35 mouse cellular contexts compared by ENCODE assay signal in genomic region chrX:41995750-41996149, GRCm38 (mm10).
"Had no signal": no experiment of that assay in that cellular context is flagged by ENCODE, and none has a peak within 500 bp of the region (broad histone marks: within the 10 kb centered on the region; RNA-seq: fewer than 3 reads in every experiment).

No protein-coding gene starts in this region.

- H3K4me1 ChIP-seq: heart, embryonic 10.5 days; heart, embryonic 12.5 days; heart, embryonic 13.5 days; heart, embryonic 15.5 days; hindbrain, embryonic 10.5 days; hindbrain, embryonic 12.5 days; hindbrain, embryonic 13.5 days; hindbrain, embryonic 15.5 days; intestine, embryonic 15.5 days; kidney, embryonic 15.5 days had no signal

- H3K9me3 ChIP-seq: heart, embryonic 10.5 days; heart, embryonic 12.5 days; heart, embryonic 13.5 days; heart, embryonic 15.5 days; hindbrain, embryonic 10.5 days; hindbrain, embryonic 12.5 days; hindbrain, embryonic 13.5 days; hindbrain, embryonic 15.5 days; intestine, embryonic 15.5 days; kidney, embryonic 15.5 days had no signal

- H3K27ac ChIP-seq: heart, embryonic 10.5 days; heart, embryonic 13.5 days; heart, embryonic 15.5 days; hindbrain, embryonic 10.5 days; hindbrain, embryonic 12.5 days; hindbrain, embryonic 13.5 days; hindbrain, embryonic 14.5 days; hindbrain, embryonic 15.5 days; hindbrain, postnatal 0 days; intestine, embryonic 15.5 days; kidney, embryonic 15.5 days; kidney, postnatal 0 days; layer of hippocampus, adult 2 months had no signal

- H3K4me3 ChIP-seq: heart, embryonic 10.5 days; heart, embryonic 12.5 days; heart, embryonic 13.5 days; heart, embryonic 15.5 days; hindbrain, embryonic 10.5 days; hindbrain, embryonic 12.5 days; hindbrain, embryonic 13.5 days; hindbrain, embryonic 15.5 days; intestine, embryonic 15.5 days; kidney, embryonic 15.5 days; layer of hippocampus, adult 2 months had no signal

- DNase-seq: heart, postnatal 10 days; heart, postnatal 14 days; heart, postnatal 36 days; heart, postnatal 4 days; kidney, adult 11 months; kidney, adult 18-20 months; kidney, adult 2 months; kidney, adult 8-10 months; kidney, adult 9 months; kidney, postnatal 10 days; kidney, postnatal 14 days; kidney, postnatal 25 days; kidney, postnatal 36 days; kidney, postnatal 4 days; layer of hippocampus, adult 9-11 months; layer of hippocampus, postnatal 36 days had no signal

- ATAC-seq: hindbrain, embryonic 16.5 days; hindbrain, postnatal 0 days; inflammation-experienced regulatory T-cells, adult 6 months; intestine, embryonic 15.5 days; intestine, embryonic 16.5 days; intestine, postnatal 0 days had no signal

- H3K9ac ChIP-seq: heart, embryonic 12.5 days; heart, embryonic 13.5 days; heart, embryonic 15.5 days; hindbrain, embryonic 12.5 days; hindbrain, embryonic 13.5 days; hindbrain, embryonic 14.5 days; hindbrain, embryonic 15.5 days; intestine, embryonic 15.5 days; kidney, embryonic 15.5 days had no signal

- H3K4me2 ChIP-seq: heart, embryonic 11.5 days; heart, embryonic 12.5 days; heart, embryonic 13.5 days; heart, embryonic 15.5 days; hindbrain, embryonic 12.5 days; hindbrain, embryonic 13.5 days; hindbrain, embryonic 14.5 days; hindbrain, embryonic 15.5 days; intestine, embryonic 15.5 days; kidney, embryonic 15.5 days had no signal

- H3K36me3 ChIP-seq: heart, embryonic 10.5 days; heart, embryonic 12.5 days; heart, embryonic 13.5 days; heart, embryonic 15.5 days; hindbrain, embryonic 10.5 days; hindbrain, embryonic 12.5 days; hindbrain, embryonic 13.5 days; hindbrain, embryonic 15.5 days; intestine, embryonic 15.5 days; kidney, embryonic 15.5 days had no signal

- H3K27me3 ChIP-seq: heart, embryonic 12.5 days; heart, embryonic 13.5 days; heart, embryonic 15.5 days; hindbrain, embryonic 12.5 days; hindbrain, embryonic 13.5 days; hindbrain, embryonic 15.5 days; intestine, embryonic 15.5 days; kidney, embryonic 15.5 days had no signal
